Mouse (Mus musculus) gonadal fat pad, adult 2 months (tissue): Measurements from ENCODE around the gene Wsb1. TPM values are rescaled to one million over a fixed set of nuclear protein-coding genes. Genes with fewer than 3 reads are reported as not detected.
"Not testable (repeated sequence)": the region's sequence is repeated elsewhere in the genome, so short reads cannot be mapped to it uniquely, and the experiment has no call there.

Source experiments
- DNase-seq: peaks from one replicate; pipeline ENCODE4 v3.0.0-alpha.2; 2012; ENCODE audit warnings: low read depth
- polyA plus RNA-seq: library from polyadenylated mRNA; depleted of rRNA; stranded (reverse); fragments of >200 nt; gene quantifications from 2 replicates; pipeline ENCODE4 v1.2.3, GENCODE M21; 2012; rRNA removed

The Wsb1 gene
- 35.5 and 38.7 TPM in 2 replicates for polyA plus RNA-seq

GRCm38 (mm10) chr11:79254391-79255098 lies at the start of gene Wsb1:
Gene Wsb1, minus strand, starts transcription at chr11:79254671.
- DNase-seq: no peak

GRCm38 (mm10) chr11:79304245-79304644 lies 49.8 kb upstream of the Wsb1 start:
- not testable (repeated sequence) for DNase-seq

DNA sequence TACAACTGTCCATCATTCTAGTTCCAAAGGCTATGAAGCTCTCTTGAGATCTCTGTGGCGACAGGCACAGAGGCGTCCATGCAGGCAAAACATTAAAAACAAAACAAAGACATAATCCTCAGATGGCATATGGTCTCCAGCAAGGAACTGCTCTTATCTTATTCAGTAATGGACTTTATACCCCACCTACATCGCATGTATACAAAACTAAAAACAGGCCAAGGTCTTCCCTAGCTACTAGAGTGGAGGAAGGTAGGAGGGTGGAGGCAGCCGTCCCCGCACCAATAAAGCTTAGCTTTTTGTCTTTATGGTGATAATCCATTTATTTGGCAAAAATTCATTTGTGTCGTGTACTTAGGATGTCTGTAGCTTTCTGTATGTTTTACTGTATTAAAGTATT lies 48.6 kb upstream of the Wsb1 start:
- DNase-seq: no peak

- no peak for DNase-seq
These were observed 45.4 kb upstream of the Wsb1 start for GRCm38 (mm10) chr11:79299719-79300431.

DNA sequence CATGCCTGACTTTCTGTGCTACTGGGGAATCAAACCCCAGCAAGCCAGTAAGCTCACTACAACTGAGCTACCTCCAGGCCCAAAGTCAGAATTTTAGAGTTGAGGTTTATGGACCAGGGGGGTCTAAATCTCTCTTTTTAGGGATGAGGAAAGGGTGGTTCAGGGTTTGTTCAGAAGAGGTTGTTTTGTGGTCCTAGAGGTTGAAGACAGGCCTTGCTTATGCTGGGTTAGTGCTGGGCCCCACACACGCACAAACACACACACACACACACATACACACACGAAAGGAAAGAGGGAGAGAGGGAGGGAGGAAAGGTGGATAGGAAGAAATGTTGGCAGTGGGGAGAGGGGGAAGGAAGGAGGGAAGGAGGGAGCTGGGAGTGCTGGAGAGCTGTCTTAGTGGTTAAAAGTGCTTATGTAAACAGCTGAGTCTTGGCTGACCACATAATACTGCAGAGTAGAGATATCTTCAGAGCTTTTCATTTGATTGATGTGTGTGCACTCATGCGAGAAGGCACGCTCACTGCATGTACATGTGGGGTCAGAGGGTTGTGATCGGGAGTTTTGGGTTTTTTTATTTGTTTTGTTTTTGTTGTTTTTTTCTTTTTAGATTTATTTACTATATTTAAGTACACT lies 42.5 kb upstream of the Wsb1 start, which contains the start of gene Gm9964:
Gene Gm9964, minus strand, starts transcription at position 51 of the 636 bp plus-strand sequence.
- DNase-seq: no peak

DNA sequence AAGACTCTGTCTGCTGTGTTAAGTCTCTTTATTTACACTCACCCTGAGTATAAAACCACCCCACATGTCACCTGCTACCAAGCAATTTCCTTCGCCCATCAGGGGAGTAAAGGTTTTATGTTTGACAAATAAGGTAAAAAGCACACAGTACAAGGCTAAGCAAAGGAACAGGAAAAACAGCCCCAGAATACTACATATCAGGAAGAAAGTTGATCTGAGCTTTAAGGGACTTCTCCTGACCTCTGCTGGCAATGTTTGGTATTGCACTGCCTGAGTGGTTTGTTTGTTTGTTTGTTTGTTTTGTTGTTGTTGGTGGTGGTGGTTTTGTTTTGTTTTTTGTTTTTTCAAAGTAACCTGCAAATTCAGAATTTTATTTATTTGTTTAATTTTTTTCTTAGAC lies 41.7 kb upstream of the Wsb1 start:
- no peak for DNase-seq

DNA sequence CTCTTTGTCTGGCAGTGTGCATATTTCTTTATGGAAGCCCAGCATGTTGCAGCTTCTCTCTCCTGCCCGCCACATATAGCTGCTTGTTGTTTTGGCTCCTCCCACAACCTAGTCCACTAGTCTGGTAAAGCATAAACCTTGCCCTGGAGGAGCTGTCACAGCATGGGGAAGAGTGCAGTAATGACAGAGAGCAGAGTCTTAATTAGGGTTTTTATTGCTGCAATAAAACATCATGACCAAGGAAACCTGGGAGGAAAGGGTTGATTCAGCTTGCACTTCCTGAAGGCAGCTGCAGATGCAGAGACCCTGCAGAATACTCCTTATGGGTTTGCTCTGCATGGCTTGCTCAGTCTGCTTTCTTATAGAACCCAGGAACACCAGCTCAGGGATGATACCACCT lies 39.5 kb upstream of the Wsb1 start:
- DNase-seq: no peak

- DNase-seq: no peak
These were observed 38.6 kb upstream of the Wsb1 start for GRCm38 (mm10) chr11:79293025-79293424.

DNA sequence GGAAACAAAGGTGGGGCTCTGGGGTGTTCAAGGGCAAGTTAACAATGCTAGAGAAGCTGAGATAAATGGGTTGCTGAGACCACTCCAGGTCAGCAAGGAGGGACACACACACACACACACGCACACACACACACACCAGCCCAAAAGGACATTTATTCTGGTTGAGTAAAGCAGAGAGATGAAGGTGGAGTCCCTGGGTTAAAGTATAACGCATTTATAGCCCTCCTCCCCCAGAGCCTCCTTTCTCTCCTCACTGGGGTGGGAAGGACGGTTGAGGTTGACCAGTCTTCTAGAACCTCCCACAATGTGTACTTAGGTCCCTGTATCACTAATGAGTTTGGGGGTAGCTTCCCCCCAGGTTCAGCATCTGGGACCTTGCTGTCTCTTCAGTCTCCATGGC lies 37.7 kb upstream of the Wsb1 start:
- no peak for DNase-seq

DNA sequence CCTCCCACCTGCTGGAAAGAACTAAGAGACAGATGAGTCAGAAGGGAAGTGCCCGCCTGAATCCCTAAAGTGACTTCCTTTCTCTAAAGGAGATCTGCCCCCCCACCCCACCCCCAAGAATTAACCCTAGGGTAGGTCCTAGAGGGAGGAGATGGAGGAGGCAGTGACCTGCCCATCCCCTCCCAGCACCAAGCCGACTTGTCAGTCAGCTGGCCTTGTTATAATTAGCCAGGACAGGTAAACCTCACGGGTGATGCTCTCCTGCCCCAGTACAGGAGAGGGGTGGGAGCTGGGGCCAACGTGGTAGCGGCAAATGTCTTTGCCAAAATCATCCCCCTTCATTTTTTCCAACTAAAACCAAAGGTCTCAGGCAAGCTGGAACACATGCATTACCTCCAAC lies 37.2 kb upstream of the Wsb1 start:
- no peak for DNase-seq

- DNase-seq: no peak
These were observed 36.0 kb upstream of the Wsb1 start for GRCm38 (mm10) chr11:79290473-79290872.

GRCm38 (mm10) chr11:79288913-79289640 lies 34.6 kb upstream of the Wsb1 start:
- no peak for DNase-seq

- DNase-seq: no peak
These were observed 33.9 kb upstream of the Wsb1 start for GRCm38 (mm10) chr11:79288278-79288843.

DNA sequence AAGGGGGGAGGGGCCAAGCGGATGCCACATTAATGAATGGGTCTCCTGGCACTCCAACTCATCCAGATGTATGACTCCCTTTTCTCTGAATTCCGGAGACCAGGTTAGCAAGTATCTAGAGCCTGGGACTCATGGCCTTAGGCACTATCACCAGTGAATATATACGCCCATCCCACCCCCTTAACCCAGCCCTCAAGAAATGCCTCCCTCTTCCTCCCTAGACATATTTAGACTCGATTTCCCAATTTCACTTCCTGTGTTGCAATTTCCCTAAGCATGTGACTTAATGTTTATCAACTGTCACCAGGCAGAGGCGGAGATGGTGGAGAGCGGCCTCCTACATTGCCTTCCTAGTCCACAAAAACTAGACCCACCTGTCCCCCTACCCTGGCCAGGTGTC lies 33.0 kb upstream of the Wsb1 start:
- peak; percentile 44 for DNase-seq

- DNase-seq: no peak
These were observed 31.9 kb upstream of the Wsb1 start for GRCm38 (mm10) chr11:79286305-79286799.

DNA sequence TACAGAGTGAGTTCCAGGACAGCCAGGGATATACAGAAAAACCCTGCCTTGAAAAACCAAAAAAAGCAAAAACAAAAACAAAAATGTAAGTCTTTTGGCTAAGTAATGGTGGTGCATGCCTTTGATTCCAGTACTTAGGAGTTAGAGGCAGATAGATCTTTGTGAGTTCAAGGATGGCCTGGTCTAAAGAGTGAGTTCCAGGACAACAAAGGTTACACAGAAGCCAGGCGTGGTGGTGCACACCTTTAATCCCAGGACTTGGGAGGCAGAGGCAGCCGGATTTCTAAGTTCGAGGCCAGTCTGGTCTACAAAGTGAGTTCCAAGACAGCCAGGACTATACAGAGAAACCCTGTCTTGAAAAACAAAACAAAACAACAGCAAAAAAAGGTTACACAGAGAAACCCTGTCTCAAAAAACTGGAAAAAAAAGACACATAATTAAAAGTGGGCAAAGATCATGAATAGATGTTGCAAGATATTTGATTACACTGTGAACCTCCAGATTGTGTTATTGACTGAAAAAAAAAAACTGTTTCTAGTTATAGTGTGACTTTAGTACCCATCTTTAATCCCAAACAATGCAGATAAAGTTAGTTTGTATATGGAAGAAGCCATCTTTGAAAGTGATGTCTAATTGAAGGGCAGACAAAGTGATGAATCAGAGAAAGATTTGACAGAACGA lies 29.0 kb upstream of the Wsb1 start:
- no peak for DNase-seq

DNA sequence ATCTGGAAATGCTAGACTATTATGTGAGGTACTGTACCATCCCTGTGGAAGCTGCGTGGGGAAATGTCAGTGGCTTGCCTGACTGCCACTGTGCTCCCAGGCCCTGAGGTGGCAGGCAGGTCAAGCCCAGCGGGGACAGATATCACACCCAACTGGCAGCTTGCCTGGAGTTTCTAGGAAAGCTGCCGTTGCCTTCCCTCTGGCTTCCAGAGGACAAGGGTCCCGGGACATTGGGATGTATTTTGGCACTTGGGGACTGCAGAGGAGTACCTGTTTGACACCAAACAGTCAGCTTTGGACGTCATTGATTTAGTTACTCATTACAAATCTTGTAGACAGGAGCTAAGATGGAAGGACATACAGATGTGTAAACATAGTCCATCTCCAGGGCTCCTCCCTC lies 26.9 kb upstream of the Wsb1 start:
- no peak for DNase-seq

DNA sequence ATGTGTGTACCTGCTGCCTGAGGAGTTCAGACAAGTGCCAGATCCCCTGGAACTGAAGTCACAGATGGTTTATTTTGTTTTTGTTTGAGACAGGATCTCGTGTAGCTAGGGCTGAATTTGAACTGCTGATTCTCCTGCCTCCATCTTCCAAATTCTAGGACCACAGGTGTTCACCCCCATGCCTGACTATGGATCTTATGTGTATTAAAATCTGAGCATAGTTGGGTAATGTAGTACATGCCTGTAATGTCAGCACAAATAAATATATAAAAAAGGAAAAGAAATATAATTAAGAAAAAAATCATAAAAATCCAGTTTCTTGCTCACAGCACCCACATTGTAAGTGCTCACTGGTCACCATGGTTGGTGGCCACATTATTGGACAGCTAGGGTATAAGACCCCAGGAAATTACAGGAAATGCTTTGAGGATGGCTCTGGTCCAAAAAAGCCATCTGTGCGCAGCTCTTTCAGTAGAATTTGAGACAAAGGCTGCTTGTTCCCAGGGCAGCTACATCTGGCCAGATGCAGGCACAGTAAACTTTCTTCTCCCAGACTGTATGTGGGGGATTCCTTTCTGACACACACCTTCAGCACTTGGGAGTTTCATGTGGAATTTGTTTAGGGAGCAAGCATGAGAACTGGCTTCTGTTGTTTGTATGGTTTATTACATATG lies 25.4 kb upstream of the Wsb1 start:
- no peak for DNase-seq

DNA sequence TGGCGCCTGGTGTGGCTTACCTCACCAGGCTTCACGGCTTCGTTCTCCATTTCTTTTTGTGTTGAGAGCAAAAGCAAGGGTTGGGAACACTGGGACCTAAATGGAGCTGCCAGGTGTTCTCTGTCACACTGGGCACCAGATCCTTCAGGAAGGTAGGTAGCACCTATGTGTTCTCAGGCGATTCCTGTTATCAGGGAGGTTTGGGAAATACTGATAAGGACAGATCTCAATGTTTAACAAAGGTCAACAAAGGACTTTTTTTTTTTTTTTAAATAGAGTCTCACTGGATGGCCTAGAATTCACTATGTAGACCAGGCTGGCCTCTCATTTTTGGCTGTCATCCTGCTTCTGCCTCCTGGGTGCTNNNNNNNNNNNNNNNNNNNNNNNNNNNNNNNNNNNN lies 19.3 kb upstream of the Wsb1 start:
- no peak for DNase-seq

DNA sequence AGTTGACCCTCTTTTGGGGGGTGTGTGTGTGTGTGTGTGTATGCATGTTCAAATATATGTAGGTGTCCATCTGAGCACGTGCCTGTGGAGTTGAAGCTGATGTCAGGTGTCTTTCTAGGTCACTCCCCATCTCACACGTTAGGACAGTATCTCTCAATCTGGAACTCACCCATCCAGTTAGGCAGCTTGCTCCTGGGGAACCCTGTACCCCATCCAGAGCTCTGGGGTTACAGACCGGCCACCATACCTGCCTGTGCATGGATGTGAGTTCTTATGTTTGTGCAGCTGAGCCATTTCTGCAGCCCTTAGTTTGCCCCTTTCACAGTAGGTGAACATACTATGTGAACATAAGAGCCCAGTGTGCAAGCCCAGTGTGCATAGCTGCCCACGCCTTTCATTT lies 18.6 kb upstream of the Wsb1 start:
- DNase-seq: no peak

GRCm38 (mm10) chr11:79267171-79267570 lies 12.7 kb upstream of the Wsb1 start:
- no peak for DNase-seq
